Mouse (Mus musculus): ENCODE data around the gene Emilin3. TPM values are rescaled to one million over a fixed set of nuclear protein-coding genes. Genes with fewer than 3 reads are reported as not detected.

Gene Emilin3
- total RNA-seq, 1 experiment = 2.8 TPM

GRCm38 (mm10) chr2:160918154-160918929 lies 6.2 kb upstream of the Emilin3 start:
- Histone ChIP-seq H3K4me3 (ENCODE audit: insufficient read depth in 1 of 2, low read depth in 1 of 2, low read length in 2 of 2, poor library complexity in 1 of 2, severe bottlenecking in 1 of 2) (no peak overlapping the region), H3K9me3 (ENCODE audit: control insufficient read depth, insufficient read depth, low read depth, low read length) (no peaks in the 10 kb centered on the region), H3K36me3 (ENCODE audit: control insufficient read depth, insufficient read depth, low read length, poor library complexity, severe bottlenecking) (no peaks in the 10 kb centered on the region), H3K27ac (ENCODE audit: insufficient read depth, low read depth, low read length, poor library complexity, severe bottlenecking) (no peak overlapping the region), H3K9ac (ENCODE audit: insufficient read depth, low read depth, low read length, poor library complexity, severe bottlenecking) (no peak overlapping the region), H3K4me1 (ENCODE audit: control insufficient read depth in 2 of 2, insufficient read depth in 2 of 2, low read length in 2 of 2, poor library complexity in 1 of 2) (no peaks in the 10 kb centered on the region)
- in situ Hi-C loops (cut with MboI; ENCODE audit: low sequenced_read_pairs in 2 of 2, unreplicated experiment in 2 of 2) = no loop called here
- TF ChIP-seq ZNF384 (IDR thresholded peaks at IDR 0.05; ENCODE audit: low read depth, low read length) (no peak), ZC3H11A (IDR thresholded peaks at IDR 0.05; ENCODE audit: borderline replicate concordance, low read depth, low read length) (no peak), MAFK (IDR thresholded peaks at IDR 0.05; ENCODE audit: insufficient read depth, low read depth, low read length) (no peak), HCFC1 (IDR thresholded peaks at IDR 0.05; ENCODE audit: borderline replicate concordance, insufficient read depth, low read length) (no peak), CHD2 (IDR thresholded peaks at IDR 0.05; ENCODE audit: low read depth, low read length) (no peak)
- no peak for DNase-seq (ENCODE audit: low read depth, low spot score)

- Histone ChIP-seq H3K36me3 (ENCODE audit: control insufficient read depth, insufficient read depth, low read length, poor library complexity, severe bottlenecking) (no peaks in the 10 kb centered on the region), H3K9ac (ENCODE audit: insufficient read depth, low read depth, low read length, poor library complexity, severe bottlenecking) (no peak overlapping the region), H3K27ac (ENCODE audit: insufficient read depth, low read depth, low read length, poor library complexity, severe bottlenecking) (no peak overlapping the region), H3K4me1 (ENCODE audit: control insufficient read depth in 2 of 2, insufficient read depth in 2 of 2, low read length in 2 of 2, poor library complexity in 1 of 2) (no peaks in the 10 kb centered on the region), H3K4me3 (ENCODE audit: insufficient read depth in 1 of 2, low read depth in 1 of 2, low read length in 2 of 2, poor library complexity in 1 of 2, severe bottlenecking in 1 of 2) (no peak overlapping the region), H3K9me3 (ENCODE audit: control insufficient read depth, insufficient read depth, low read depth, low read length) (no peaks in the 10 kb centered on the region)
- DNase-seq (ENCODE audit: low read depth, low spot score) = no peak
- TF ChIP-seq ZC3H11A (IDR thresholded peaks at IDR 0.05; ENCODE audit: borderline replicate concordance, low read depth, low read length) (no peak), CHD2 (IDR thresholded peaks at IDR 0.05; ENCODE audit: low read depth, low read length) (no peak), MAFK (IDR thresholded peaks at IDR 0.05; ENCODE audit: insufficient read depth, low read depth, low read length) (no peak), ZNF384 (IDR thresholded peaks at IDR 0.05; ENCODE audit: low read depth, low read length) (no peak), HCFC1 (IDR thresholded peaks at IDR 0.05; ENCODE audit: borderline replicate concordance, insufficient read depth, low read length) (no peak)
- in situ Hi-C loops (cut with MboI; ENCODE audit: low sequenced_read_pairs in 2 of 2, unreplicated experiment in 2 of 2) = no loop called here
Measured at GRCm38 (mm10) chr2:160917313-160917712, 5.2 kb upstream of the Emilin3 start.

GRCm38 (mm10) chr2:160916714-160917113 lies 4.6 kb upstream of the Emilin3 start:
- Histone ChIP-seq H3K36me3 (ENCODE audit: control insufficient read depth, insufficient read depth, low read length, poor library complexity, severe bottlenecking) (no peaks in the 10 kb centered on the region), H3K4me1 (ENCODE audit: control insufficient read depth in 2 of 2, insufficient read depth in 2 of 2, low read length in 2 of 2, poor library complexity in 1 of 2) (0 out of 4 replicates have a peak, but pooled peaks cover 0 to 2% of the 10 kb centered on the region in 2 experiments), H3K27ac (ENCODE audit: insufficient read depth, low read depth, low read length, poor library complexity, severe bottlenecking) (no peak overlapping the region), H3K4me3 (ENCODE audit: insufficient read depth in 1 of 2, low read depth in 1 of 2, low read length in 2 of 2, poor library complexity in 1 of 2, severe bottlenecking in 1 of 2) (no peak overlapping the region), H3K9me3 (ENCODE audit: control insufficient read depth, insufficient read depth, low read depth, low read length) (no peaks in the 10 kb centered on the region), H3K9ac (ENCODE audit: insufficient read depth, low read depth, low read length, poor library complexity, severe bottlenecking) (no peak overlapping the region)
- in situ Hi-C loops (cut with MboI; ENCODE audit: low sequenced_read_pairs in 2 of 2, unreplicated experiment in 2 of 2) = no loop called here
- no peak for DNase-seq (ENCODE audit: low read depth, low spot score)
- no peak for TF ChIP-seq HCFC1 (IDR thresholded peaks at IDR 0.05; ENCODE audit: borderline replicate concordance, insufficient read depth, low read length)

DNA sequence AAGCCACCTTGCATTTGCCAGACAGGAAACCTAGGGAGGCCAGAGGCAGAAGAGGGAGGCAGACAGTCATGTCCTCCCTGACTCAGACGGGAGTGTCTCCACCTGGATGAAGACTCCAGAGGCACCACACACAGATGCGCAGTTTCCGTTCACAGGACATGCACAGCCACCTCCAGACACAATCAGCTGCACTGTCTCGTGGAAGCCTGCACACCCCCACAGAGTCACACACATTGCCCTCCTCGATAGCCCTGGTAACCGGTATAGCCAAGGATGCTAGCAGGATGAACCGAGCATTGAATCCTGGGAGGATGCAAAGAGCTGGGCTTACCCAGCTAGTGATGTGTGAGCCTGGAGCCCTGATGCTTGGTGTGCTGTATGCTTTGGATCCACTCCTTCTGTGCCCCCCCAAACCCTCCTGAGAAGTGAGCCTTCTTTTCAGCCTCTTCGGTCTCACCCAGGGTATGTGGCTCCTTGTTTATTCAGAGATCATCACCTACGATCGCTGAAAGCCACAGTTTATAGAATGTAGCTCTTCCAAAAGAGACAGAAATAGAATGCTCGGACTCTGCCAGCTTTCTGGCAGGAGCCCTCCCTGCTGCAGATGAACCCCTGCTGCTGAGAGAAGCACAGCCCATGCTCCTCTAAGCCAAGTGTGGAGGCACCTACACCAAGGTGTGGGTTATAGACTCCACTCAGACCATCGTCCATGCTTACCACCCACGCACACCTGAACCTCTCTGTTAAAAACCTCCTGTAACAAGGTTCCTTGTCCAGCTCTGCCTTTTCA lies 3.9 kb upstream of the Emilin3 start:
- TF ChIP-seq MAFK (IDR thresholded peaks at IDR 0.05; ENCODE audit: insufficient read depth, low read depth, low read length) (no peak), HCFC1 (IDR thresholded peaks at IDR 0.05; ENCODE audit: borderline replicate concordance, insufficient read depth, low read length) (no peak), ZC3H11A (IDR thresholded peaks at IDR 0.05; ENCODE audit: borderline replicate concordance, low read depth, low read length) (no peak), ZNF384 (IDR thresholded peaks at IDR 0.05; ENCODE audit: low read depth, low read length) (no peak)
- H3K4me1 ChIP-seq (ENCODE audit: control insufficient read depth in 2 of 2, insufficient read depth in 2 of 2, low read length in 2 of 2, poor library complexity in 1 of 2) = peaks cover 0 to 6% of the 10 kb centered on the region in 2 experiments; a peak in 1 of 4 replicates
- no peak overlapping the region for H3K9ac ChIP-seq (ENCODE audit: insufficient read depth, low read depth, low read length, poor library complexity, severe bottlenecking)
- no peak overlapping the region for H3K27ac ChIP-seq (ENCODE audit: insufficient read depth, low read depth, low read length, poor library complexity, severe bottlenecking)
- no peak overlapping the region for H3K4me3 ChIP-seq (ENCODE audit: insufficient read depth in 1 of 2, low read depth in 1 of 2, low read length in 2 of 2, poor library complexity in 1 of 2, severe bottlenecking in 1 of 2)
- H3K36me3 ChIP-seq (ENCODE audit: control insufficient read depth, insufficient read depth, low read length, poor library complexity, severe bottlenecking) = no peaks in the 10 kb centered on the region
- in situ Hi-C loops (cut with MboI; ENCODE audit: low sequenced_read_pairs in 2 of 2, unreplicated experiment in 2 of 2) = no loop called here
- H3K9me3 ChIP-seq (ENCODE audit: control insufficient read depth, insufficient read depth, low read depth, low read length) = no peaks in the 10 kb centered on the region
- DNase-seq (ENCODE audit: low read depth, low spot score) = no peak
